In the genomic region with DNA sequence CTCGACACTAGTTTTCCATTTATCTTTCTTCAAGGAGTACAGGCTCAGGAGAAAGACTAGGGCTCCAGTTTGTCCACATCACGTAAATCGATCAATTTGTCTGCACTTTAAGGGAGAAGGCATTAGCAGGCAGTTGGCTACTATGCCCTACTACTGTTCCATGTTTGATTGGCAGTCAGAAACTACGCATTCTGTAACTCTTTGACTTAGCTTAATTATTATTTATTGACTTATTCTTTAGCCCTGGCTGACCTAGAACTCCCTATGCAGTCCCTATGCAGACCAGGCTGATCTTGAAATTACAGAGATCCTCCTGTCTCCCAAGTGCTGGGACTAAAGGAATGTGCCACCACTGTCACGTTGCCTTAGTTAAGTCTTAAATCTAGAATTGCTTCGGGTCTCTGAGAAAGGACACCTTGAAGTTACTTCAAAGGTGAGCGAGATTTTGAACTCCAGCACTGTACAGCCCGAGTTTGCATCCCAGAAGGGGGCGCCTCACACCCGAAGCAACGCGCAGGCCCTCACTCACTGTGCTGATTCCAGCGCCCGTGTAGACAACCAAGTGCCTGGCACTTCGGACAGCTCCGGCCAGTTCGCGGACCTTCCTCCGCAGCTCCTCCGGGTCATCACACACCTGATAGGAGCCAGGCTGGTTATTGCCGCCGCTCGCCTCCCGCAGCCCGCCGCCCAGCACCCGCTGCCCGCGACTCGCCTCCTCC, we compare ENCODE assay signal across 8 mouse cellular contexts. TPM values are rescaled to one million over a fixed set of nuclear protein-coding genes. Genes with fewer than 3 reads are reported as not detected.
DNase-seq lines count a peak whose midpoint lies in the region; ATAC-seq and TF ChIP-seq lines count a peak whose summit lies in the region.

No protein-coding gene starts in this region.

- H3K4me2 ChIP-seq in intestine, embryonic 16.5 days (ENCODE audit: low read depth, low read length), result peak overlapping the region; percentile 92
- H3K4me2 ChIP-seq in liver, embryonic 11.5 days, result peak overlapping the region; percentile 81
- H3K4me2 ChIP-seq in midbrain, postnatal 0 days (ENCODE audit: low read depth, low read length, poor library complexity, severe bottlenecking), result peak overlapping the region; percentile 97

- 12% methylated on average over 30 of the region's 30 CpGs for WGBS in intestine, embryonic 16.5 days
- WGBS in liver, embryonic 11.5 days, result 11% methylated on average over 30 of the region's 30 CpGs
- WGBS in midbrain, postnatal 0 days, result 14% methylated on average over 29 of the region's 30 CpGs

- peak overlapping the region; percentile 63 for H3K4me3 ChIP-seq in layer of hippocampus, adult 2 months
- H3K4me3 ChIP-seq in brown adipose tissue, adult 24 weeks (ENCODE audit: insufficient read depth, low read depth, low read length), result peak overlapping the region; percentile 95
- H3K4me3 ChIP-seq in intestine, embryonic 16.5 days (ENCODE audit: low read length), result peak overlapping the region; percentile 95
- H3K4me3 ChIP-seq in liver, embryonic 11.5 days (ENCODE audit: low read depth, low read length), result peak overlapping the region; percentile 100
- peak overlapping the region; percentile 64 for H3K4me3 ChIP-seq in midbrain, postnatal 0 days (ENCODE audit: low read depth, low read length)
- H3K4me3 ChIP-seq in testis, adult 2 months (ENCODE audit: control insufficient read depth, low read depth, low read length), result peak overlapping the region; percentile 82

- no peaks in the 10 kb centered on the region for H3K27me3 ChIP-seq in intestine, embryonic 16.5 days (replicated peaks; ENCODE audit: control insufficient read depth, insufficient read depth, low read length)
- H3K27me3 ChIP-seq in liver, embryonic 11.5 days (replicated peaks; ENCODE audit: control insufficient read depth, insufficient read depth, low read length), result no peaks in the 10 kb centered on the region
- H3K27me3 ChIP-seq in midbrain, postnatal 0 days (ENCODE audit: insufficient read depth, low read length), result no peaks in the 10 kb centered on the region
- no peaks in the 10 kb centered on the region for H3K27me3 ChIP-seq in testis, adult 2 months (ENCODE audit: control insufficient read depth, insufficient read depth, low read length)

- H3K9ac ChIP-seq in intestine, embryonic 16.5 days (ENCODE audit: low read depth, low read length), result peak overlapping the region; percentile 85
- peak overlapping the region; percentile 97 for H3K9ac ChIP-seq in liver, embryonic 11.5 days (ENCODE audit: low read depth, low read length)
- peak overlapping the region; percentile 59 for H3K9ac ChIP-seq in midbrain, postnatal 0 days (replicated peaks; ENCODE audit: low read length, poor library complexity, severe bottlenecking)

- DNase-seq in layer of hippocampus, adult 2 months (ENCODE audit: low spot score in 2 of 2), result peak; percentile 52 to 69
- no peak for DNase-seq in layer of hippocampus, adult 9-10 months (ENCODE audit: low spot score)
- DNase-seq in forelimb bud, embryonic 11.5 days (ENCODE audit: low read depth, low spot score), result peak; percentile 39
- DNase-seq in liver, embryonic 11.5 days (ENCODE audit: low spot score), result peak; percentile 77
- peak; percentile 65 for DNase-seq in midbrain, postnatal 0 days (ENCODE audit: low spot score)

- no peaks in the 10 kb centered on the region for H3K9me3 ChIP-seq in intestine, embryonic 16.5 days (ENCODE audit: control insufficient read depth, low read length)
- H3K9me3 ChIP-seq in liver, embryonic 11.5 days (ENCODE audit: control insufficient read depth, low read length), result no peaks in the 10 kb centered on the region
- H3K9me3 ChIP-seq in midbrain, postnatal 0 days (ENCODE audit: low read length), result no peaks in the 10 kb centered on the region

- peaks cover 21% of the 10 kb centered on the region for H3K36me3 ChIP-seq in intestine, embryonic 16.5 days (ENCODE audit: control insufficient read depth, insufficient read depth, low read length)
- H3K36me3 ChIP-seq in liver, embryonic 11.5 days (ENCODE audit: control insufficient read depth, insufficient read depth, low read length), result peaks cover 36% of the 10 kb centered on the region
- peaks cover 48% of the 10 kb centered on the region for H3K36me3 ChIP-seq in midbrain, postnatal 0 days (ENCODE audit: insufficient read depth, low read length)
- H3K36me3 ChIP-seq in testis, adult 2 months (ENCODE audit: control insufficient read depth, insufficient read depth, low read length), result no peaks in the 10 kb centered on the region

- peak overlapping the region; percentile 86 for H3K27ac ChIP-seq in layer of hippocampus, adult 2 months
- no peak overlapping the region for H3K27ac ChIP-seq in brown adipose tissue, adult 24 weeks (replicated peaks; ENCODE audit: low read depth, low read length)
- peak overlapping the region; percentile 89 for H3K27ac ChIP-seq in intestine, embryonic 16.5 days (ENCODE audit: low read length)
- peak overlapping the region; percentile 97 for H3K27ac ChIP-seq in liver, embryonic 11.5 days (ENCODE audit: low read depth, low read length)
- H3K27ac ChIP-seq in midbrain, postnatal 0 days (ENCODE audit: low read depth, low read length), result peak overlapping the region; percentile 86
- H3K27ac ChIP-seq in testis, adult 2 months (ENCODE audit: control insufficient read depth, insufficient read depth, low read depth, low read length), result peak overlapping the region; percentile 21; the same call in 1 of the 2 replicates

- TF ChIP-seq POLR2A in testis, adult 2 months (IDR thresholded peaks at IDR 0.05; ENCODE audit: control insufficient read depth, low read depth, low read length), result no peak

- ATAC-seq in intestine, embryonic 16.5 days, result peak; percentile 80
- peak; percentile 82 for ATAC-seq in liver, embryonic 11.5 days (replicated peaks; ENCODE audit: low FRiP score)
- ATAC-seq in midbrain, postnatal 0 days (ENCODE audit: low FRiP score), result 0 out of 2 replicates have a peak, but pooled peaks have one; percentile 59

- peak; percentile 83 for TF ChIP-seq CTCF in layer of hippocampus, adult 2 months (conservative IDR thresholded peaks at IDR 0.05)
- peak; percentile 68 for TF ChIP-seq CTCF in midbrain, postnatal 0 days (IDR thresholded peaks at IDR 0.05)
- peak; percentile 30; the same call in 1 of the 2 replicates for TF ChIP-seq CTCF in testis, adult 2 months (IDR thresholded peaks at IDR 0.05; ENCODE audit: control insufficient read depth, insufficient read depth, insufficient replicate concordance, low read depth, low read length)

- peaks cover 5% of the 10 kb centered on the region for H3K4me1 ChIP-seq in brown adipose tissue, adult 24 weeks (ENCODE audit: control insufficient read depth, insufficient read depth, insufficient read length, low read length)
- H3K4me1 ChIP-seq in intestine, embryonic 16.5 days (ENCODE audit: control insufficient read depth, insufficient read depth, low read length), result peaks cover 11% of the 10 kb centered on the region
- peaks cover 42% of the 10 kb centered on the region for H3K4me1 ChIP-seq in liver, embryonic 11.5 days (replicated peaks; ENCODE audit: control insufficient read depth, insufficient read depth, low read length)
- 0 out of 2 replicates have a peak, but pooled peaks cover 3% of the 10 kb centered on the region for H3K4me1 ChIP-seq in midbrain, postnatal 0 days (ENCODE audit: insufficient read depth, low read length)
- peaks cover 8% of the 10 kb centered on the region for H3K4me1 ChIP-seq in testis, adult 2 months (ENCODE audit: control insufficient read depth, insufficient read depth, low read length)

RNA-seq across cellular contexts. Expression of a gene that starts 0.9 kb away (rescaled TPM):
- total RNA-seq in layer of hippocampus, adult 2 months (2021), result 10 to 100 TPM; 42.9 to 46.4 TPM
- 5.8 and 10.5 TPM in 2 replicates for polyA plus RNA-seq in brown adipose tissue, adult 24 weeks (2012; ENCODE audit: insufficient read depth, insufficient read length, missing spikeins)
- 47.7 and 52.9 TPM in 2 replicates for polyA plus RNA-seq in intestine, embryonic 16.5 days (2015; fragmentation: Nextera tagmentation; extraction: Ambion mirVana)
- 48.6 and 54.8 TPM in 2 replicates for polyA plus RNA-seq in liver, embryonic 11.5 days (2014; fragmentation: Nextera tagmentation; extraction: Ambion mirVana)
- total RNA-seq in midbrain, postnatal 0 days (2014; rRNA removed), result 31.3 and 39.7 TPM in 2 replicates
- 34.7 and 36.0 TPM in 2 replicates for polyA plus RNA-seq in midbrain, postnatal 0 days (2015; fragmentation: Nextera tagmentation; extraction: Ambion mirVana)
- 22.3 and 23.9 TPM in 2 replicates for polyA plus RNA-seq in testis, adult 2 months (2012; rRNA removed)

RNA-seq across cellular contexts. Expression of a gene that starts 6.4 kb away (rescaled TPM):
- 100 to 1,000 TPM; 128 to 142 TPM for total RNA-seq in layer of hippocampus, adult 2 months (2021)
- polyA plus RNA-seq in brown adipose tissue, adult 24 weeks (2012; ENCODE audit: insufficient read depth, insufficient read length, missing spikeins), result 104 and 131 TPM in 2 replicates
- polyA plus RNA-seq in intestine, embryonic 16.5 days (2015; fragmentation: Nextera tagmentation; extraction: Ambion mirVana), result 393 and 441 TPM in 2 replicates
- polyA plus RNA-seq in liver, embryonic 11.5 days (2014; fragmentation: Nextera tagmentation; extraction: Ambion mirVana), result 165 and 175 TPM in 2 replicates
- 130 and 137 TPM in 2 replicates for total RNA-seq in midbrain, postnatal 0 days (2014; rRNA removed)
- polyA plus RNA-seq in midbrain, postnatal 0 days (2015; fragmentation: Nextera tagmentation; extraction: Ambion mirVana), result 129 and 143 TPM in 2 replicates
- 106 and 116 TPM in 2 replicates for polyA plus RNA-seq in testis, adult 2 months (2012; rRNA removed)

RNA-seq across cellular contexts. Expression of a gene that starts 9.3 kb away (rescaled TPM):
- 10 to 100 TPM; 71.6 to 80.3 TPM for total RNA-seq in layer of hippocampus, adult 2 months (2021)
- 10.4 and 13.3 TPM in 2 replicates for polyA plus RNA-seq in brown adipose tissue, adult 24 weeks (2012; ENCODE audit: insufficient read depth, insufficient read length, missing spikeins)
- 16.3 and 16.9 TPM in 2 replicates for polyA plus RNA-seq in intestine, embryonic 16.5 days (2015; fragmentation: Nextera tagmentation; extraction: Ambion mirVana)
- polyA plus RNA-seq in liver, embryonic 11.5 days (2014; fragmentation: Nextera tagmentation; extraction: Ambion mirVana), result 32.6 and 34.8 TPM in 2 replicates
- total RNA-seq in midbrain, postnatal 0 days (2014; rRNA removed), result 42.1 and 46.5 TPM in 2 replicates
- polyA plus RNA-seq in midbrain, postnatal 0 days (2015; fragmentation: Nextera tagmentation; extraction: Ambion mirVana), result 40.8 and 41.7 TPM in 2 replicates
- 9.5 and 10.4 TPM in 2 replicates for polyA plus RNA-seq in testis, adult 2 months (2012; rRNA removed)

RNA-seq across cellular contexts. Expression of a gene that starts 15.8 kb away (rescaled TPM):
- total RNA-seq in layer of hippocampus, adult 2 months (2021), result 1 to 10 TPM; 1.3 to 1.7 TPM
- polyA plus RNA-seq in brown adipose tissue, adult 24 weeks (2012; ENCODE audit: insufficient read depth, insufficient read length, missing spikeins), result not detected in 2 replicates
- 2.7 and 3.8 TPM in 2 replicates for polyA plus RNA-seq in intestine, embryonic 16.5 days (2015; fragmentation: Nextera tagmentation; extraction: Ambion mirVana)
- 3.6 and 6.3 TPM in 2 replicates for polyA plus RNA-seq in liver, embryonic 11.5 days (2014; fragmentation: Nextera tagmentation; extraction: Ambion mirVana)
- total RNA-seq in midbrain, postnatal 0 days (2014; rRNA removed), result not detected in 2 replicates
- 1.3 TPM in 2 replicates for polyA plus RNA-seq in midbrain, postnatal 0 days (2015; fragmentation: Nextera tagmentation; extraction: Ambion mirVana)
- 24.6 and 26.3 TPM in 2 replicates for polyA plus RNA-seq in testis, adult 2 months (2012; rRNA removed)

RNA-seq across cellular contexts. Expression of a gene that starts 19.4 kb away (rescaled TPM):
- total RNA-seq in layer of hippocampus, adult 2 months (2021), result 1 to 10 TPM; 1.3 to 1.8 TPM
- 1.0 and 1.3 TPM in 2 replicates for polyA plus RNA-seq in brown adipose tissue, adult 24 weeks (2012; ENCODE audit: insufficient read depth, insufficient read length, missing spikeins)
- 24.8 and 26.6 TPM in 2 replicates for polyA plus RNA-seq in intestine, embryonic 16.5 days (2015; fragmentation: Nextera tagmentation; extraction: Ambion mirVana)
- 18.5 and 21.2 TPM in 2 replicates for polyA plus RNA-seq in liver, embryonic 11.5 days (2014; fragmentation: Nextera tagmentation; extraction: Ambion mirVana)
- 8.6 and 10.8 TPM in 2 replicates for total RNA-seq in midbrain, postnatal 0 days (2014; rRNA removed)
- 10.4 and 11.7 TPM in 2 replicates for polyA plus RNA-seq in midbrain, postnatal 0 days (2015; fragmentation: Nextera tagmentation; extraction: Ambion mirVana)
- polyA plus RNA-seq in testis, adult 2 months (2012; rRNA removed), result 0.98 and 1.5 TPM in 2 replicates

Comparison
In these comparisons a context has a peak if more than half of its experiments do, and no peak if none do; other contexts are left out.
1. CTCF ChIP-seq: peak in every context shown above with its lines; median percentile 83 in layer of hippocampus, adult 2 months; 68 in midbrain, postnatal 0 days; 30 in testis, adult 2 months.